Mouse (Mus musculus): ENCODE measurements around the gene Nkpd1.

Gene Nkpd1

GRCm38 (mm10) chr7:19517652-19518365 lies at the start of gene Nkpd1:
TSS of gene Nkpd1 (plus strand) at chr7:19517838.
- DNase-seq = peak; percentile 44

DNA sequence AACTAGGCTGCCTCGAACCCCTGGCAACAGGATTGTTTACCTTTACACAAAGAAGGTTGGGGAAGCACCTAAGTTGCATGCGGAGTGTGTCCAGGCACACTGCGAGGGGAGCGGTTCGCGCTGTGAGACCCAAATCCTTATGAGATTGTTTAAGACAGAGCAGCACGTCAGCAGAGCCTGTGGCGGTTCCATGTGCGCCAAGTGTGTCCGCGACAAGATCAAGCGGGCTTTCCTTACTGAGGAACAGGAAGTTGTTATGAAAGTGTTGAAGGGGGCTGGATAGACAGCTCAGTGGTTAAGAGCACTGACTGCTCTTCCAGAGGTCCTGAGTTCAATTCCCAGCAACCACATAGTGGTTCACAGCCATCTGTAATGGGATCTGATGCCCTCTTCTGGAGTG lies 49.4 kb upstream of the Nkpd1 start:
- DNase-seq = no peak

- DNase-seq = no peak
Measured at GRCm38 (mm10) chr7:19469404-19469803, 48.2 kb upstream of the Nkpd1 start.

DNA sequence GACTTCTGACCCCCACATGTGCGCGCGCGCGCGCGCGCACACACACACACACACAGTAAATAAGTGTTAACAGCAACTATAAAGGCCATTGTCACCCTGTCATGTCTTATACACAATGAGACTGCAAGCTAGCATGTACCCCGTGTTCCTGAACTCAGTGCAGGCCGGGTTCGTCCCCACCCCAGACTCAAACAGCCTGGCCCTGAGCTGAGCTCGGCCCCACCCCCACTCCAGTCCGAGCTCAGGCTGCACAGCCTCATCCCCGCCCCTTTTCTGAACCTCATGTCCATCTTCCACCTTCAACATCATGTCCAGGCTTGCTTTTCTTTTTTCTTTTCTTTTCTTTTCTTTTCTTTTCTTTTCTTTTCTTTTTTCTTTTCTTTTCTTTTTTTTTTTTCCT lies 47.3 kb upstream of the Nkpd1 start:
- DNase-seq = no peak

- peak; percentile 82 for DNase-seq
Measured at GRCm38 (mm10) chr7:19472403-19472802, 45.2 kb upstream of the Nkpd1 start.

DNA sequence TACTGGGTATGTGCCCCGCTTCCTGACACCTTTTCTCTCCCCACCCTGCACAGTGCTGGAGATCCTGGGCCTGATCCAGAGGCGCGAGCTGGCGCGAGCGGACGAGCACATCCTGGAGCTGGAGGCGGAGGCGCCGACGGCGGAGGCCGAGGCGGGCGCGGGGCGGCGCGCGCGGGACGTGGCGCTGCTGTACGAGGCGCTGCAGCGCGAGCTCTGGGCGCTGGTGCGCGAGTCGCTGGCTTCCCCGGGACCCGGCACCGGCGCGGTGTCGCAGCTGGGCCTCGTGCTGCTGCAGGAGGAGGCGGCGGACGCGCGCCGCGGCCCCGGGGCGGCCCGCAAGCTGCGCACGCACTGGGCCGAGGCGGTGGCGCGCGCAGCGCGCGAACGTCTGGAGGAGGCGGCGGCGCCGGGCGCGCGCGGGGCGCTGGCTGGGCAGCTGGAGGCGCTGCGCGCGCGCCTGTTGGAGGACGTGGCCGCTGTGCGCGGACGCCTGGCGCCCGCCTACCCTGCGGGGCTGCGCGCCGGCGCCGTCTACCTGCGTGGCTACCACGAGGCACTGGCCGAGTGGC lies 43.7 kb upstream of the Nkpd1 start:
- DNase-seq = peak; percentile 86

DNA sequence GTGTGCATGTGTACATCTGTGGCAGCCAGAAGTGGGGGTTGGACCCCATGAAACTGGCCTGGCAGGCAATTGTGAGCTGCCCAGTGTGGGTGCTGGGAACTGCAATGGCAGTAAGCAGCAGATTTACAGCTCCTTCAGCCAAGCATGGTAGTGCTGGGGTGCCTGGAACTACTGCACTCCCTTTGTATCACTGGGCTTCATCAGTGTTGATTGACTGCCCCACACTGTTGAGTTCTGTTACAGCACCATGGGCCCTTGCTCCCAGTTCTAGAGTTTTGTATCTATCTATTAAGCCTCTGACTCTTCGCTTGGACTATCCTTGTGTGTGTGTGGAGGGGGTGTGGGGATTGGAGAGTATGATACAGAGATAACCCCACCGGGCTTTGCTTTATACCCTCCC lies 40.6 kb upstream of the Nkpd1 start:
- DNase-seq = peak; percentile 19

- DNase-seq = peak; percentile 78
Measured at GRCm38 (mm10) chr7:19477624-19478384, 39.8 kb upstream of the Nkpd1 start.

DNA sequence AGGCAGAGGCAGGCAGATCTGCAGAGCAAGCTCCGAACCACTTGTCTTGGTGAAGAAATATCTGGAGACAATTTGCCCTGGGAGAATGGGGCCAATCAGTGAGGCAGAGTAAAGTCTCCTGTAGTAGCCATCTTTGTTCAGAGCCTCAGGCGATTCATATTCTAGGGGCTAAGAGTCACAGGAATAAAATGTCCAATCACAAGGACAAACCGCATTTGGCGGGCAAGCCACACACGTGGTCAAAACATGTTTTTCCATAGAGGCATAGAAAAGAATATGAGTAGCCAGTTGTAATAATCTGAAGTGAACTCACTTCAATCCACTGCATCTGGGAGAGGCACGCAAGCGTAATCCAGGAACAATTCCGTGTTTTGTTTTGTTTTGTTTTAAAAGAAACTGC lies 34.4 kb upstream of the Nkpd1 start:
- DNase-seq = no peak

DNA sequence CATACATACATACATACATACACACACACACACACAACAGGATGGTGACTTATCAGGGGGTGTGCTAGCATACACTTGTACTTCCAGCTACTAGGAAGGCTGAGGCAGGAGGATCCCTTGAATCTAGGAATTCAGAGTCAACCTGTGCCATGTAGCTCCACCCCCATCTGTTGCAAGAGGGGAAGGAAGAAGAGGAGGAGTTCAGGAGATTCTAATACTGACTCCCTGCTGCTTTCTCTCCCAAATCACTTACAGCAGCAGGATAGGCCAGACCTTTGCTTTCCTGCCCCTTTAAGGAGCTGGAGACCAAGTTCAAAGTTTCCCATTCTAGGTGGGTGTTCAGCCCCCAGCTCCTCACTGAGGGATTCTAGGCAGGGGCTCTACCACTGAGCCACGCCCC lies 32.1 kb upstream of the Nkpd1 start:
- no peak for DNase-seq

DNA sequence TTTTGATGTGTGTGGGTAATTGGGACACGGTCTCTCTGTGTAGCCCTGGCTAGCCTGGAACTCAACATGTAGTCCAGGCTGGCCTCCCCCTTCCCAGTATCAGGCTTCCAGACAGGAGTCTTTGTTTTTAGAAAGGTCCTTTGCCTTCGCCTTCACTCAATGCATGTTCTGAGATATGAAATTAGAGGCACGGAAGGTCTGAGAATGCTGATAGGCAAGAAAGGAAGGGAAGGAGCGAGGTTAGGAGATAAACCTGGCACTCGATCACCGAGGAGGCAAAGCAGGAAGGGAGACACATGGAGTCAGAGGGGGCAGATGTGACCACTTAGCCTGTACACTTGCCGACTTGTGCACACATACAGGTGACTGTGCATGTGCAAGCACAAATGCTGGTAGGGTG lies 31.1 kb upstream of the Nkpd1 start:
- DNase-seq = no peak

DNA sequence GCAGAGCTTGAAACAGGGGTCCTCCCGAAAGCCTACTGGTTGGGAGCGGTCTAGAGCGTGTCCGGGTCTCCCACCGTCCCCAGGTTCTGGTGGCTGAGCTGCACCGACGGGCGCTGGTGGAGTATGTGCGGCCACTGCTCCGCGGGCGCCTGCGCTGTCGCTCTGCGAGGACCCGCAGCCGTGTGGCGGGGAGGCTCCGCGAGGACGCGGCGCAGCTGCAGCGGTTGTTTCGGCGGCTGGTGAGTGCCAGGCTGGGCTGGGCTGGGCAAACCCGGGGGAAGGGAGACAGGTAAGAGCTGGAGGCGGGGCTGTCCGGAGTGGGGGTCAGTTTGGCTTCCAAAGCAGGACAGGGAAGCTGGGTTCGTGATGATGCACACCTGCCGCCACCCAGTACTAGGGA lies 28.1 kb upstream of the Nkpd1 start:
- DNase-seq = no peak

GRCm38 (mm10) chr7:19491731-19492130 lies 25.9 kb upstream of the Nkpd1 start:
- peak; percentile 87 for DNase-seq

DNA sequence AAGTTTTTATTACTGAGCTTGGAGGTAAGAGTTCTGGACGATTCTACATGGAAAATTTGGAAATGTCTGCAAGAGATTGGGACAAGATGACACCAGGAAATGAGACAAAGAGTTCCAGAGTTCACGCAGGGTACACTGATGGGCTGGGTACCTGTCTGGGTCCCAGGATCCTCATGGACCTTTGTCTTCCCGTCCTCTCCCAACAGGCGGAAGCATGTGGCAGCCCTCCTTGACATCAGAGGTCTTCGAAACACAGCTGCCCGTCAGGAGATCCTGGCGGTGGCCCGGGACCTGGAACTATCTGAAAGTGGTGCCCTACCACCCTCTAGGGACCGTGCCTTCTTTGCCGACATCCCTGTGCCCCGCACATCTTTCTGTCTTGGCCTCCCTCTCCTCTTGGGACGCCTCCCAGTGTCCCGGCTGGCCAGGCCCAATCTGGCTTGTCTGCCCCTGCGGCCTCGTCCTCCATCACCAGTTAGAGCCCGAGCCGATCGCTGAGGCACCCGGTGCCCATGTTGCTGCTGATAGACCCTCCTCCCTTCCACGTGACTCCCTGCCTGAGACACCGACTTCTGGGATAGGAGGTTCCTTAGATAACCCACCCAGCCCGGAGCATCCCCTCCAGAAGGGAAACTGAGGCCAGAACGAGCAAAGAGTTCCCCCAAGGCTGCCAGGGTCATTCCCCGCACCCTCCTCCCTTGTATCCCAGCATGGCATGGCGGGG lies 22.7 kb upstream of the Nkpd1 start:
- peak; percentile 48 for DNase-seq

- peak; percentile 88 for DNase-seq
Measured at GRCm38 (mm10) chr7:19495521-19496213, 22.0 kb upstream of the Nkpd1 start.

DNA sequence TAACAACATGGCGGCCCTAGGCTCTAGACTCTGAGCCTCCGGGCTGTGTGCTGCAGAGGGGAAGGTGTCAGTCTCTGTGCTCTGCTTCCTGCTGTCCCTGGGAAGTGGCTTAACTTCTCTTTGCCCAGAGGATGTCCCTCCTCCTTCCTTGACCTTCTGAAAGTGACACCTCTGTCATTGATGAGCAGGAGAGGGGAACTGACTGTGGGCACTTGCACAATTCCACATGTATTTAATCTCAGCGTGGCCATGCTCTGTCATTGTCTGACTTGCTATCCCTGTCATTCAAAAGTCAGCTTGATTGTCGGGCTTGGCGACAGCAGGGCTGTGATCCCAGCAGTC lies 21.5 kb upstream of the Nkpd1 start:
- no peak for DNase-seq

GRCm38 (mm10) chr7:19498326-19498725 lies 19.3 kb upstream of the Nkpd1 start:
- DNase-seq = peak; percentile 44

DNA sequence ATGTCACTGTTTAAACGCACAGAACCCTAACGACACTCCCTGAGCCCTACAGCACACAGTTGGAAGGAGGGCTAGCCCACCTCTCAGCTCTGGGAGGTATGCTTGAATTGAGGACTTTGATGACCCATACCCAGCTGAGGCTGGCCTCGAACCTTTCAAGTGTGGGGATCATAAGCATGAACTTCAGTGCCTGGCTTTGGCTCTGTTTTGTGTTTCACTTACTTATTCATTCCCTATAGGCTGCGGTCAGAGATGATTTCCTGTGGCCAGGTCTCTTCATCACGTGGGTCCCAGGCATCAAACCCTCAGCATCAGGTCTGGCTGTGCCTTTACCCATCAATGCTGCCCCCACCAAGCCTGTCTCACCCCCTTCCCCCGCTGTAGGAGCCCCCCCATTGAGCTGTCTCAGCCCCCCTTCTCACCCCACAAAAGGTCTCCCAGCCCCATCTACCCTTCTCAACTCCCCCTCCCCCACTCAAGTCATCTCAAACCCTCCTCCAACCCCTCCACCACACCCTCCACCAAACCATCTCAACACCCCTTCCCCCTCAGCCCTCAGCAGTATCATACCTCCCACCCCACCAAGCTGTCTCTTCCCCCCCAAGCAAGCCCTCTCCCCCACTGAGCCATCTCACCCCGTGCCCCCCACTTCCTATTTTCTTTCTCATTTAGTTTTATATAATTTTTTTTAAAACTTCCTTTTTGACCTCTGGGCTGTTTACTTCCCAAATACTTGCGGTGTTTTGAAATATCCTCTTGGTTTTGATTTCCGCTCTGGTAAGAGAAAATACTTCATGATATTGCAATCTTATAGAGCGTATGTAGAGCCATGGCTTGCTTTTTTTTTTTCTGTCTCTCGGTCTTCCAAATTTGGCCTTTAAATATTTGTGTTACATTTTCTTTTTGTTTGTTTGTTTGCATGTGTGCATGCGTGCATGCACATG lies 16.9 kb upstream of the Nkpd1 start:
- no peak for DNase-seq

DNA sequence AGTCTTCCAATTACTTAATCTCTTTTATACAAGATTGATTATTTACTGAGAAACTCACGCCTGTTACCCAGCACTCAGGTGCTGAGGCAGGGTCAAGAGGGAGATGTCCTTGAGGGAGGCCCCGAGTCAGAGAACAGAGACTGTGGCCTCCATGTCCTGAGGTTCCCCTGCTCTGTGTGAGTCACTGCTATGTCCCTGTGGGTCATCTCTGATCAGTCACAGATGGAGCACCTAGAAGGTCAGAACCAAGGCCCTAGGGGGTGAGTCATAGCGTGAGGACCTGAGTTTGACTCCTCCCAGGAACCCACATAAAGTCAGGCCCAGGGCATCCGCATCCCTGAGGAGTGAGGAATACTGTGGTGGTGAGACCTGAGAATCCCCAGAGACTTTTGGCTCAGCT lies 16.0 kb upstream of the Nkpd1 start:
- no peak for DNase-seq

GRCm38 (mm10) chr7:19503481-19504068 lies 14.1 kb upstream of the Nkpd1 start:
- peak; percentile 59 for DNase-seq

DNA sequence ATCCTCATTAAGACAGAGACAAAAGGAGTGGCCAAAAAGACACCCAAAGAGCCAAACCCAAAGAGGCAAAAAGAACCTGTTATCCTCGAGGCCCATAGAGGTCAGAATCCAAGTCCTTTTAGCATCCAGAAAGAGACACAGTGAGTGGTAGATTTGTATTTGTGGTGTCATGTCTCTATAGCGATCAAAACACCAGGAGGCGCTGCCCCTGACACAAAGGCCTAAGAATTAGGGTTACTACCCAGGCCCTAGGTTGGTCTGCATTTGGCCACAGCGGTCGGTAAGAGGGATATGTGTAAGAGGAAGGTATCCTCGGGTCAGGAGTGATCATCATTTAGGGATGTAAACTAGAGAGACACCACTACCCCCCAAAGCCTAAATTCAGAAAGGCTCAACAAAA lies 11.3 kb upstream of the Nkpd1 start:
- no peak for DNase-seq
